Mouse (Mus musculus) cerebellum, adult 18-20 months (tissue): ENCODE data around the gene Celf3.

Experiments used
- DNase-seq, 2 experiments: peaks; one replicate each; pipeline ENCODE4 v3.0.0; 2021

Celf3 gene

DNA sequence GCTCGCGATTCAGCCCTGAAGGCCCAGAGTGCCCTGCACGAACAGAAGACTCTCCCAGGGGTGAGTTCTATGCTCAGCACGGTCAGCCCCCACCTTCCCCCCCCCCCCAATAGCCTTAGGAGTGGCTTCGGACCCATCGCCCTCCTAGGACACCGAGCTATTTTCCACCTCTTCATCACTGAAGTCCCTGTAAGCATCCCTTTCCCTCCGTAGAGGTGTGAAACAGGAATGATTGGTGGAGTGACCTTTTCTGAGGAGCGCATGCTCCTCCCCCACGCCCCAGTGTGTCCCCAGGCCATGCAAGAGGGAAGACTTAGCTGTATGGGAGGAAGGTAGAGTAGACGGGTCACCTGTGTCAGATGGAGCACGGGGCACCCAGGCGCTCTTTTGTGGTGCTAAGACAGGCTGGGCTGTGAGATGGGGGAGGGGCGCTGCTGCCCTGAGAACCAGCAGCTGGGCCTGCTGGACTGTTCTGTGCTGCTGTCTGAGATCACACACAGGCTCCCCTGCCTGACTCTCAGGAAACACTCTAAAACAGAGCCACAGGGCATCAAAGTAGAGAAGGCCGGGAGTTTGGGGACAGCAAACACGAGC, 2.3 kb downstream of the Celf3 start, which contains the start of gene Riiad1:
Riiad1 (minus strand) TSS at position 51 of the 594 bp plus-strand sequence.
- no peak for DNase-seq

GRCm38 (mm10) chr3:94481429-94481828, 3.3 kb downstream of the Celf3 start:
- DNase-seq, result no peak

DNA sequence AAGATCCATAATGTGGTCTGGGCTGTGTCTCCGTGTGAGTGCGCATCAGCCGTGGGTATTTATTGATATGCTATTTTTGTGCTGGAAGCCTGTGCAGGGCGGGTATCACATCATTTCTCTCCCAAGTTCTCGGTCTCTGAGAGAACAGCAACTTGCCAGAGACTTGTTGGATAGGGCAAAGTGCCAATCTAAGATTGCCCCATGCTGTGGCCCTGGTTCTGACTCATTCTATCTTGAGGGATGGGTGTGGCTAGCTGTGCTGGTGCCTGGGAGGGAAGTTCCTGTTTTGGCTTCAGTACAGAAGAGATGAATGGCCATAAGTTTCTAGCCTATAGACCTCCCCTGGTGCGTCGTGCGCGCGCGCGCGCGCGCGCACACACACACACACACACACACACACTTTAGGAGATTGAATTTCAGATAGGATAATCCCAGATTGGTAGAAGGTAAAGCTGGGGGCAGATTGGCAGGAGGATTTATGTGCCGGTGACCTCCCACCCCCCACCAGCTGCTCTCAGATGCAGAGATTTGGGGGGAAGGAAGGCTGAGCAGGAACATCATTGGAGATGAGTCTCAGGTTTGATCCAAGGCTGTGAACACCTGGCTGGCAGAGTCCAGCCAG, 4.8 kb downstream of the Celf3 start:
- DNase-seq, result no peak

DNA sequence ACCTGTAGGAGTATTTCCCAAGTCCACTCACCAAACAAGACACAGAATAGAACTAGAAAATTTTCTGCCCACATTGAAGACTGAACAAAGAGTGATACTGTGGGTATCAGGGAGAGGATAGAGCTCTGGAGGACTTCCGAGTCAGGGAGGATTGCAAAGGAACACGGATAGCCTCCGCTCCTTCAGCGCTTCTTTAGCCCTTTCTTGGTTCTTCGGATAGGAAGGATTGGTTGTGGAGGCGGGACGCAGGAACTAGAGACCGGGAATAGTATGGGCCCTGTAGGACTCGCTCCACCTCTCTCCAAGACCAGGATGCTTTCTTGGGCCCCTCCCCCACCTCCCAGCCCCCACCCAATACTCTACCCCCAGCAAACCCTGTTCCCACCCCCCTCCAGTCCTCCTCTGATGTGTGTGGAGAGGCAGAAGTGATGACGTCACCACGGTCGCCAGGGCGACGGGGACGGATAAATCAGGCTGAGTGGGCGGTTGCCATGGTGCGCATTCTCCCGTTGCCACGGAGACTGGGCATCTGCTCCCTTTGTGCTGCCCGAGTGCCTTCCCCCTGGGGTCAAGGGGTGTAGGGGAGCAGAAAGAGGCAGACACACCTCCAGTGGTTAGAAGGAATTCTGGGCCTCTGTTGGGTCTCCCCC, 5.8 kb downstream of the Celf3 start:
- DNase-seq, result peak; percentile 75 to 83

DNA sequence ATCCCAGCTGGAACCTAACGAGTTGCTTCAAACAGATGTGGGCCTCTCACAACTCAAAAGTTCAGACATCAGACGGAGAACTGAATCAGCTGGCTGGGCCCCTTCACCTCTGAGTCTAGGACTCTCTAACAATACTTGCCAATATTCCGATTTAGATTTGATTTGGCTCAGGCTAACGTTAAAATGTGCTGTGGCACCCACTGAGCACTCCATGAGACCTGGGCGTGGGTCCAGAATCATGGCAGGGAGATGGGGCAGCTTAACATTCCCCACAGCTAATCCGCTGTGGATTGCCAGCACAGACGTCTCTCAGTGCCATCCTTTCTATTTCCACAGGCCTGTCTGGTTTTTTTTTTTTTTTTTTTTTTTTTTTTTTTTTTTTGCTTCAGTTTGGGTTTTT, 7.8 kb downstream of the Celf3 start:
- DNase-seq, result no peak

- no peak for DNase-seq
Measured at GRCm38 (mm10) chr3:94487581-94487980, 9.5 kb downstream of the Celf3 start.

DNA sequence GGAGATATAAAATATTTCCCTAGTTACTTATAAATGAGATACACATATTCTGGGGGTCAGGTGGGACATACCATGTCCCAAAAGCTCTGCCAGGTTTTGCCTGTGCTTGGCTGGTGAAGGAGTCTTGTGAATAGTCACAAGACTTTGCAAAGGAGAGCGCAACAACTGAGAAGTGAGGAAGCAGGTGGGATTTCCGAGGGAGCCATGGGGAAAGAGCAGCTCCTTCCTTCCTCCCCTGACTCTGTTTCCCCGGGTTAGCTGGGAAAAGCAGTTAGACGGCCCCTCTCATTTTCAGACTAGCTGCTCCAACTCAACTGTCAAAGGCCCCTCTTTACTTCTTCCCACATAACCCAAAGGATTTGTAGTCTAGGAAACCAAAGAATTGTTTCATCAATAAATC, 19.1 kb downstream of the Celf3 start:
- DNase-seq, result no peak

DNA sequence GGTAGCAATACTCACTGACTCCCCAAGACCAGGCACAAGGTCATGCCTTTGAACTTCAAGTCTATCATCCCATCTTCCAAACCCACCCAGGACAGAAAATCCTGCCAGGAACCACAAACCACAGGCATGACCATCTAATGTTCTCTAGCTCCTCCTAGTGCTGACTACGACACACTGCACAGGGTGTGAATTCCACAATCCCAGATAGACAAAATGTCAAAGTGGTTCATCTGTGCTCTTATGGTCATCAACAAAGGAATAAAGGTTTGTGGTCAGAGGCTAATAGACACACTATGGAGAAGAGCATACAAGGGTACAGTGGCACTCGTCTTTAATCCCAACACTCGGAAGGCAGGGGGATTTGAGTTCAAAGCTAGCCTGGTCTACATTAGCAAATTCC, 24.1 kb downstream of the Celf3 start:
- DNase-seq, result peak; percentile 42 to 48

DNA sequence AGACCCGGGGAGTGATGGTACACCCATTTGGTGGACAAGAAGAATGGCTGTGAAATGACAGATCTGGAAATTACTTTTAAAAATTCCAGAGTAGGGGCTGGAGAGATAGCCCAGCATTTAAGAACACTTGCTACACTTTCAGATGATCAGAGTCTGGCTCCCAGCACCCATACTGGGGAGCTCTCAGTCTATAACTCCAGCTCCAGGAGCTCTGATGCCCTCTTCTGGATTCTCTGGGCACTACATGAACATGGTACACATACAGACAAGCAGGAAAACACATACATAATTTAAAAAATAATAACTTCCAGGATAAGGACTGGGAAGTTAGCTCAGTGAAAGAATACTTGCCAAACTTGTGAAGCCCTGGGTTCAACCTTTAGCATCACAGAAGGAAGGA, 28.6 kb downstream of the Celf3 start:
- peak in 1 of 2 experiments; percentile 12 for DNase-seq

- DNase-seq, result no peak
Measured at GRCm38 (mm10) chr3:94526731-94527130, 48.6 kb downstream of the Celf3 start.

GRCm38 (mm10) chr3:94533968-94534367, 55.9 kb downstream of the Celf3 start:
- DNase-seq, result peak; percentile 29 to 39

GRCm38 (mm10) chr3:94537187-94537586, 59.1 kb downstream of the Celf3 start:
- DNase-seq, result no peak
